Mouse (Mus musculus) ES-E14 (cell line): ENCODE results near the gene Scn3b. TPM values are rescaled to one million over a fixed set of nuclear protein-coding genes. Genes with fewer than 3 reads are reported as not detected.

Experiments used
- DNase-seq: peaks from one replicate; pipeline ENCODE4 v3.0.0-alpha.2; 2013; ENCODE audit warnings: low read depth, low spot score
- H3K27ac ChIP-seq: 2 replicates; pipeline ENCODE4 v1.5.1; 2012; ENCODE audit warnings: low read depth, mild to moderate bottlenecking, low read length, moderate library complexity, mixed read lengths; ENCODE audit not compliant: poor library complexity, insufficient read depth, severe bottlenecking
- H3K36me3 ChIP-seq: 2 replicates; pipeline ENCODE4 v1.6.1; 2012; ENCODE audit warnings: mild to moderate bottlenecking, low read length, moderate library complexity, mixed read lengths; ENCODE audit not compliant: control insufficient read depth, poor library complexity, insufficient read depth, severe bottlenecking
- H3K4me1 ChIP-seq, 2 experiments: fragments of 150-350 bp in 1 of 2; sonication (generic) in 1 of 2; 2 replicates each; pipeline ENCODE4 v1.6.1; 2012; ENCODE audit warnings: low read length in 2 of 2, mild to moderate bottlenecking in 1 of 2, mixed read lengths in 1 of 2; ENCODE audit not compliant: control insufficient read depth in 2 of 2, insufficient read depth in 2 of 2, poor library complexity in 1 of 2
- H3K4me3 ChIP-seq, 2 experiments: fragments of 150-350 bp in 1 of 2; sonication (generic) in 1 of 2; 2 replicates each; pipeline ENCODE4 v1.5.1; 2012; ENCODE audit warnings: low read length in 2 of 2, low read depth in 1 of 2, mild to moderate bottlenecking in 1 of 2, mixed read lengths in 1 of 2; ENCODE audit not compliant: insufficient read depth in 1 of 2, poor library complexity in 1 of 2, severe bottlenecking in 1 of 2
- H3K9ac ChIP-seq: 2 replicates; pipeline ENCODE4 v1.6.1; 2012; ENCODE audit warnings: low read depth, mild to moderate bottlenecking, low read length, mixed read lengths; ENCODE audit not compliant: poor library complexity, insufficient read depth, severe bottlenecking
- H3K9me3 ChIP-seq: fragments of 150-350 bp; sonication (generic); 2 replicates; pipeline ENCODE4 v1.6.1; 2012; ENCODE audit warnings: low read depth, mild to moderate bottlenecking, low read length; ENCODE audit not compliant: control insufficient read depth, insufficient read depth
- CHD2 ChIP-seq: IDR thresholded peaks from 2 replicates; pipeline ENCODE4 v1.6.1; 2014; ENCODE audit warnings: mild to moderate bottlenecking, low read depth, low read length, inconsistent platforms
- HCFC1 ChIP-seq: IDR thresholded peaks from 2 replicates; pipeline ENCODE4 v1.6.1; 2012; ENCODE audit warnings: low read length, inconsistent platforms, borderline replicate concordance; ENCODE audit not compliant: insufficient read depth
- MAFK ChIP-seq: IDR thresholded peaks from 2 replicates; pipeline ENCODE4 v1.6.1; 2014; ENCODE audit warnings: mild to moderate bottlenecking, low read depth, low read length, inconsistent platforms; ENCODE audit not compliant: insufficient read depth
- ZC3H11A ChIP-seq: IDR thresholded peaks from 2 replicates; pipeline ENCODE4 v1.6.1; 2012; ENCODE audit warnings: low read depth, mild to moderate bottlenecking, inconsistent platforms, low read length, borderline replicate concordance
- ZNF384 ChIP-seq: IDR thresholded peaks from 2 replicates; pipeline ENCODE4 v1.6.1; 2012; ENCODE audit warnings: low read depth, low read length, inconsistent platforms
- in situ Hi-C, 2 experiments: fragments of 600-800 bp; cut with MboI; formaldehyde crosslinking; loops; one replicate each; pipeline ENCODE4 v1.15.1; 2025; ENCODE audit warnings: low sequenced_read_pairs in 2 of 2, inconsistent platforms in 1 of 2; ENCODE audit not compliant: unreplicated experiment in 2 of 2
- total RNA-seq: library from RNA; depleted of rRNA; stranded (reverse); fragments of 300-350 nt; gene quantifications from 2 replicates; pipeline ENCODE4 v1.2.3, GENCODE M21; 2012

Gene Scn3b
- total RNA-seq, 1 experiment: 3.1 TPM

DNA sequence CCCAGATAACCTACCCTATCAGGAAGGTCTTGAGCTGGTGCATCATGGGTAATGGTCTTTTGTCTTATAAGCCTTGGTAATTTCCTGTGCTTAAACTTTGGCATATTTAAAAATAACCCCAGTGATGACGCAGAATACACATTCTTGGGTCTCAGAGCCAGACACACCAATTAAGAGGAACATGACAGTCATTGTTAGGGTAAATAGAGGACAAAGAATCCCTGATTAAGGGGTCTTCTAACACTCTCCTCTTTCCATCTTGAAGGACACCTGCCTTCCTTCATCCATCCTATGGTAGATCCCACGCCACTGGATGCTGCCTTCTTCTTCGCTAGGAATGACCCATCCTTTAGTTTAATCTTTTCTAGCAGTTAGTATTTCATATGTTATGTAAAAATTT lies 53.4 kb downstream of the Scn3b start:
- Histone ChIP-seq H3K36me3 (peaks cover 7% of the 10 kb centered on the region; the same call in 1 of the 2 replicates), H3K27ac (no peak overlapping the region), H3K9ac (no peak overlapping the region), H3K4me1 (peaks cover 5 to 6% of the 10 kb centered on the region in 2 experiments; a peak in 2 of 4 replicates), H3K9me3 (no peaks in the 10 kb centered on the region), H3K4me3 (no peak overlapping the region)
- no peak for DNase-seq
- in situ Hi-C loops: no loop called here
- TF ChIP-seq HCFC1: no peak
- no peak for TF ChIP-seq CHD2
- TF ChIP-seq ZNF384: no peak
- TF ChIP-seq MAFK: no peak
- no peak for TF ChIP-seq ZC3H11A

DNA sequence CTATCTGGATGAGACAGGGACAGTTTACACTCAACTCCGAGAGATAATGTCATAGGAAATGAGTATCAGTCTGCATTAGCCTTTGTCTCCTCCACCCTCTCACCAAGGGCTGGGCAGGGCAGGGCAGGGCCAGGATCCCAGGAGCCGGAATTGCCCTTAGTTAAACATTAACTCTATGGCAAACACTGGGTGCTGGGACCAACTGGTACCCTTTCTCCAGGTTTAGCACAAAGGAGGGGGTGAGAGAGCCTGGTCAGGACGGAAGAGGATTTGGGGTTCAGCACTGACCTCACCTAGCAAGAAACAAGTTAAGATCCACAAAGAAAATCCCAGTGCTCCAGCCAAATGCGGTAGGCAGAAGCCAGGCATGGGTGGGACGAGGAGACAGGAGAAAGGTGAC lies 54.2 kb downstream of the Scn3b start:
- TF ChIP-seq HCFC1 (no peak), ZC3H11A (no peak), CHD2 (no peak), ZNF384 (no peak), MAFK (no peak)
- H3K36me3 ChIP-seq: peaks cover 9% of the 10 kb centered on the region; the same call in 1 of the 2 replicates
- peaks cover 5 to 6% of the 10 kb centered on the region in 2 experiments; a peak in 2 of 4 replicates for H3K4me1 ChIP-seq
- no peak overlapping the region for H3K4me3 ChIP-seq
- DNase-seq: no peak
- no peak overlapping the region for H3K9ac ChIP-seq
- H3K27ac ChIP-seq: no peak overlapping the region
- in situ Hi-C loops: no loop called here
- H3K9me3 ChIP-seq: no peaks in the 10 kb centered on the region

DNA sequence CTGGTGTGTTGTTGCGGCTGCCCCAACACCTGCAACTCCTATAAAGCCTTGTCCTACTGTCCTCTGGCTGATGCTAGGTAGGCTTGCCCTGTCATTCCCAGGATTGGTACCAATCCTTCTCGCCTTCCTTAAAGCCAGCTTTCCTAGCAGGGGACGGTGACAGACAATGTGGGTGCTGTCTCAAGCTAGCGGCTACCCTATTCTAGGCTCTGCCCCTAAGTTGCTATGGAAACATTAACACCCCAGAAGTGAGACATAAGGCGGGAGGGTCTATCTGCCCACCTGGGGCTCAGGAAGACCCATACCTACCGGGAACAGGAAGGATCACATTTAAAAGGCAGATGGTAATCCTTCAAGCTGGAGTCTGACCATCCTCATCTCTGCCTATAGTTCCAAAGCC lies 54.8 kb downstream of the Scn3b start:
- in situ Hi-C loops: no loop called here
- Histone ChIP-seq H3K9ac (no peak overlapping the region), H3K27ac (no peak overlapping the region), H3K36me3 (peaks cover 11% of the 10 kb centered on the region; the same call in 1 of the 2 replicates), H3K4me1 (peaks cover 5 to 6% of the 10 kb centered on the region in 2 experiments; a peak in 2 of 4 replicates), H3K9me3 (no peaks in the 10 kb centered on the region), H3K4me3 (no peak overlapping the region)
- DNase-seq: no peak
- TF ChIP-seq ZNF384 (no peak), HCFC1 (no peak), ZC3H11A (no peak), MAFK (no peak), CHD2 (no peak)

DNA sequence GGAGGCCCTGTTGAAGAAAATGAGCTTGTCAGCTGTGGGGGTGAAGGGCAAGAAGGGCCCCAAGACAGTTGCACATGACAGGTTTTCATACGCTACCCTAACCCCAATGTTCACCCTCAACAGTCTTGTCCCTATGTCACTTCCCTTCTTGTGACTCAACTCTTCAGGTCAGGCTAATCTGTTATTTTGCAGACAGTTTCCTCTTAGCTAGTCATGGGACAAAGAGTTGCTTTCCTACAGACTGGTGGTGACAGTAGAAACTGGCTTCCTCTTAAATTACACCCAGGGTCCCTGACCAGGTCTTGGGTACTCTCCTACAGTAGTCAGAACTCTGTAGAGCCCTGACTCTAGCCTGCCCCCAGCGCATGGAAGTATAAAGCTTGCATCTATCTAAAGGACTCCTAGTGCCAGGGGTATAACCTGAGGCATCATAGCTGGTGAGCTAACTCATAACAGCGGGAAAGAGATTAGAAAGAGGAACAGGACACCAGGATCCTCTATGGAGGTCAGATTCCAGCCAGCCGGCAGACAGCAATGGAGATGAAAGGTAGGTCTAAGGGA lies 55.3 kb downstream of the Scn3b start:
- H3K9ac ChIP-seq: no peak overlapping the region
- no peak for TF ChIP-seq CHD2
- no peak for TF ChIP-seq MAFK
- TF ChIP-seq ZNF384: no peak
- TF ChIP-seq ZC3H11A: no peak
- in situ Hi-C loops: no loop called here
- H3K27ac ChIP-seq: no peak overlapping the region
- H3K9me3 ChIP-seq: no peaks in the 10 kb centered on the region
- peaks cover 5 to 6% of the 10 kb centered on the region in 2 experiments; a peak in 2 of 4 replicates for H3K4me1 ChIP-seq
- peaks cover 11% of the 10 kb centered on the region; the same call in 1 of the 2 replicates for H3K36me3 ChIP-seq
- H3K4me3 ChIP-seq: no peak overlapping the region
- DNase-seq: no peak
